Mouse (Mus musculus) mesoderm, embryonic 11.5 days (tissue): Measurements from ENCODE around the gene Gm5089.

Source experiments
- DNase-seq: peaks from one replicate; pipeline ENCODE4 v3.0.0-alpha.2; 2012; ENCODE audit warnings: low read depth, low spot score

The Gm5089 gene

GRCm38 (mm10) chr14:122477971-122478573 is 27.2 kb upstream of the Gm5089 start:
- no peak for DNase-seq

GRCm38 (mm10) chr14:122477261-122477671 is 26.4 kb upstream of the Gm5089 start:
- DNase-seq: peak; percentile 31

DNA sequence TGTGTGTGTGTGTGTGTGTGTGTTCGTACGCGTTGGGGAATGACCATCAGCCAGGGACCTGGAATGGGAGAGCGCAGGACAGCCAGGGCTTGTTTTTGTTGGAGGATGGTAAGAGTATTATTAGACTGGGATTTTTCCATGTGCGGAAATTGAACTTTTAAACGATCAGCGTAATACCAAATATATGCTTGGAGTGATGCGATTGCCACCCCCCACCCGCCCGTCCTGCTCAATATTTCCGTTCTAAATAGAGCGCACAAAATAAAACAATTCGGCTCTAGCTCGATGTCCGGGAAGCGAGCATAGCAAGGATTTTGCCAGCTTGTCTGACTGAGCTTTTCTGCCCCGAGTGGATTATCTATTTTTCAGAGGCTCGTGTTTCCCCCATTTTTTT is 25.9 kb upstream of the Gm5089 start:
- DNase-seq: peak; percentile 4

- peak; percentile 48 for DNase-seq
These were observed 25.3 kb upstream of the Gm5089 start for GRCm38 (mm10) chr14:122476041-122476821.

DNA sequence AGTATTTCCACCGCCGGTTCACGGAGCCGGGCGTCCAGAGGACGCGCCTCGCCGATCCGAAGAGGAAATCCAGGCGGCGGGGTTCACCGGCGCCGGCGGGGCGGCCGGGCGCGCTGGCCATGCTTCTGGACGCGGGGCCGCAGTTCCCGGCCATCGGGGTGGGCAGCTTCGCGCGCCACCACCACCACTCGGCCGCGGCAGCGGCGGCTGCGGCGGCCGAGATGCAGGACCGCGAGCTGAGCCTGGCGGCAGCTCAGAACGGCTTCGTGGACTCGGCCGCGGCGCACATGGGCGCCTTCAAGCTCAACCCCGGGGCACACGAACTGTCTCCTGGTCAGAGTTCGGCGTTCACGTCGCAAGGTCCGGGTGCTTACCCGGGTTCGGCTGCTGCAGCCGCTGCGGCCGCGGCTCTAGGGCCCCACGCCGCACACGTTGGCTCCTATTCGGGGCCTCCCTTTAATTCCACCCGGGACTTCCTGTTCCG is 24.7 kb upstream of the Gm5089 start:
- DNase-seq: peak; percentile 32

DNA sequence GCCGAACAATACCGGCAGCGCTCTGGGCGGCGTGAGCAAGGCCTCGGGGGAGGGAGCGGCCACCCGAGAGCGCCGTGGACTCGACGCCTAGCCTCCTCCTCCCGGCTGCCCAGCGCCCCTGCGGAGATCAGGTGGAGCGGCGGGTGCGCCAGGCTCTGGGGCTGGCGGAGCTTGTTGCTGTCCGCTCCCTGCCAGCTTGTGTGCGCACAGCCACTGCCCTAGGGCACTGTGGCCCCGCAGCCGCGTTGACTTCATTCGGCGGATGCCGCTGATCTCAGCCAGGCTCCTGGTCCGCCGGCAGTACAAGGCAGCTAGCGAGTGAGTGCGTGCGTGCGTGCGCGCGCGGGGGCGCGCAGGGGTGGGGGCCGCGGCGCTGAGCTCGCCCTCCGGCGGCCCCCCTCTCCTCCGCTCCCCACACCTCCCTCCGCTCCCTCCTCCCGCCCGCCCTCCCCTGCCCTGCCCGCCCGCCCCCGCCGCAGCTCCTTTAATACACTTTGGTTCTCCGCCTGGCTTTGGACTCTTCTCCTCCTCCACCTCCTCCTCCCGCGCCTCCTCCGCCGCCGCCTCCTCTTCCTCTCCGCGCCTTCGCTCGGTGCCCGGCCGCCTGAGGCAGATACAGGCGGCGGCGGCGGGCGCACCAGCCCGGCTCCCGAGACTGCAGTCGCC is 24.1 kb upstream of the Gm5089 start, which contains the start of gene Zic2:
Zic2 (plus strand) TSS at position 545 of the 666 bp plus-strand sequence.
- peak; percentile 83 for DNase-seq

- DNase-seq: peak; percentile 89
These were observed 23.4 kb upstream of the Gm5089 start for GRCm38 (mm10) chr14:122474041-122474890.

- DNase-seq: peak; percentile 24
These were observed 22.4 kb upstream of the Gm5089 start for GRCm38 (mm10) chr14:122473211-122473751.

DNA sequence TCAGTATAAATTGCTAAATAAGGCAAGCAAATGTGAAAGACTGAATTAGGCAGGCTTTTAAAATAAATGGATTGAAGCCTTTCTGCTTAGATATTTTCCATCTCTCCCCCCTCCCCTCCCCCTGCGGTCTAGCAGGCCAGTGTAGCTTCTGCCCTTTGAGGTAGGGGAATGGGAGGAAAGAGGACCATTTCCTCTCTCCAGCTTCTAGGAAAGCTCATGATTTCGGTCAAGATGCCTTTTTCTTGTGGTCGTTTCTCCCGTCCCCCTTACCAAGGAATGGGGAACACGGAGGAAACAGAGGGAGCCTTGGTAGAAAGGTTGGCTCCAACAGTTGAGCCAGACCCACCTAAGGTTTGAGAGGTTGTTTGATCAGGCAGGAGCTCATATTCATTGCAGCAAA is 21.7 kb upstream of the Gm5089 start:
- DNase-seq: peak; percentile 10

DNA sequence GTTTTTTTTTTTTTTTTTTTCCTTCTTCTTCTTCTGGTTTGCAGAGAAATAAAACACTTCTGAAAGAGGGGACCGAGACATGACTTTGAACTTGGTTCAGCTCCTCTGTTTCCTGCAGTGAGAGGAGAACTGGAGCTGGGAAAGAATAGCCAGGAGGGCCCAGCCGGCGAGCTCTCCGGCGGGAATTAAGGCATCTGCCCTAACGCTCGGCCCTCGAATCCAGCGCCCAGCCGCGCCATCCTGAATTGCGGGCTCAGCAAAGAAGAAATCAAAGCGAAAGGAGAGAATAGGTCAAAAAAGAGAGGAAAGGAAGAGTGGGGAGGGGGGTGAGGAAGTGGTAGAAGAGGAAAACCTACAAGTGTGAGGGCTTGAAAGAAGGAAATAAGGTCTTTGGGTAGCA is 21.2 kb upstream of the Gm5089 start:
- peak; percentile 41 for DNase-seq

- DNase-seq: peak; percentile 27
These were observed 20.7 kb upstream of the Gm5089 start for GRCm38 (mm10) chr14:122471449-122472085.

DNA sequence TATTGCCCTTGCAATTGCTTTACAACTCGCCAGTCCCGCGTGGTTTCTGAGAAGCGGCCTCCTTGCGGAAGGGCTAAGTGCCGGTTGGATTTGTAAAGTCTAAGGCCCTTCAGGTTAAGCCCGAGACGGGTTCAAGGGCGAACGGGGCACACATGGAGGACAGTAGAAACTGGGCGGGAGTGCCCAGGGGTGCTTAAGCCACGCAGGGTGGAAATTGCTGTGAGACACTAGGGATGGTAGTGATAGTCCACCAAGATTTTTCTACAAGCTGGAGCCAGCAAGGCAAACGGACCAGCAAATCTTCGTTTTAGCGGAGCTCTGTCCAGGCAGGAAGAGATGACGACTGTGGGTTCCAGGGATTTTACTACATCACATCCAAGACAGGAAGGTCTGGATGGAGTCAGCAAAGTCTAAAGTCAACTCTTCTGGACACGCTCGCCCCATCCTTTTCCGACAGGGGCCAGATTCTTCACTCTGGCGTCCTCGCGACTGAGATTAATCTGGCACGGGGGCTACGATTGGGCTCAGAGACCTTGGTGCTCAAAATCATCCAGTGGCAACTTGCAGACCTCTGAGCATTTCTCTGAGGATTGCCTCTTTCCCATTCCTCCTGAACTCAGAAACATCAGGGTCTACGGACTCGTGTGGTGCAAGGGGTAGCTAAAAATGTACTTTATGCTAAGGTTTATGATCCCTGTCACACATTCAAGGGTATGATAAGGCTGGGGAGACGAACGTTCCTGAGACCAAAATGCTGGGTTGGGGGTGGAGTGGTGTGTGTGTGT is 18.2 kb upstream of the Gm5089 start:
- DNase-seq: peak; percentile 44

DNA sequence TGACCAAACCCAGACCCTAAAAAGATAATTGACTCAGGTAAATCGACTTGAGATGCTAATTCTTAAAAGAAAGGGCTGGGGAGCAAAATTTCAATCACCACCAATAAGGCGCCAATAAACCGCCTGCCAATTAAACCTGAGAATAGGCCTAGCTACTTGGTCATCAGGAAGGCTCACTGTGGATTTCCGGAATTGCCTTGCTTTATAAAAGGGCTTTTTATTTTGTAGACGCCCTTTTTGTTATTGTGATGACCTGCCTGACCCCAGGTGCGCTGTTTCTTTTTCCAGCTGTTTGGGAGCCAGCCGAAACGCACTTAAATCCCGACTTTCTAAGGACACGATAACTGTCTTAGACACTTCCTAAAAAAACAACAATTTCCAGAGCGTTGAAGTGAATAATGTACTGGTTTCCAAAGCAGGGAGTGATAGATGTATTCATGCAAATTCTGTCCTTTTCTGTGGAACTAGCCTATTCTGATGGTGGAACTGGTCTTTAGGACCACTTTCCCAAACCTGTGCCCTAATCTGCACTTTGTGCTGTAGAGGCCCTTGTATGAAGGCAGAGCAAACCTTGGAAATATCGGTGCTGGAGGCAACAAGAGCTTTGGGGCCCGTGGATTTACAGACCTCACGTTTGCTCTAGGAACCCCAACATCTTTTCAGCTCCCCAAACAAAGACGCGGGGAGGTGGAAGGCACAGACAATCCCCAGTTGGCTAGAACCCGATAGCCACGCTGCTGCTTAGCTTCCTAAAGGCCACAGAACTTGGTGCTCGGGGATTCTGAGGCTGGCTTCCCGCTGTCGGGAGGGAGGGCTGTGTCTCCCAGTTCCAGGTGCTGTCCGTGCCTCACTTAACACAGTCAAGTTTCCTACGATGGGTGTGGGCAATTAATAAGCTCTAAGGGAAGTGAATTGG is 17.3 kb upstream of the Gm5089 start:
- DNase-seq: peak; percentile 27

- peak; percentile 40 for DNase-seq
These were observed 15.9 kb upstream of the Gm5089 start for GRCm38 (mm10) chr14:122466756-122467362.

- DNase-seq: peak; percentile 10
These were observed 15.1 kb upstream of the Gm5089 start for GRCm38 (mm10) chr14:122465931-122466490.

- DNase-seq: peak; percentile 72
These were observed 14.1 kb upstream of the Gm5089 start, which contains the start of gene Zic5 for GRCm38 (mm10) chr14:122464763-122465741. Zic5 (minus strand) TSS chr14:122465677.

DNA sequence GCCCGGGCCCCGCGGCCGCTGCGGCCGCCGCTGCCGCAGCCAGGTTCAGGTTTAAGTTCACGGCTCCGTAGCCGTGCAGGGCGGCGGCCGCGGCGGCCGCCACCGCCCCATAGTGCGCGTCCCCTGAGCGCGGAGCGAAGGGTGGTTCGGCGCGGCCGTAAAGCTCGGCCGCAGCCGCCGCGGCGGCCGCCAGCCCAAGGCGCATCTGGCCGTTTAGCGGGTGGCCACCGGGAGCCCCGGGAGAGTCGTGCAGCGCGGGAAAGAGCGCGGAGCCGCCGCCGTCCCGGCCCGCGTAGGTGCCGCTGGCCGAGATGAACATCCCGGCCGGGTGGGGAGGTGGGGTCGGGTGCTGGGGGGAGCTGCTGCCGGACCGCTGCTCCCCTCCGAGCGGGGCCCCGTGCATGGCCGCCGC is 13.4 kb upstream of the Gm5089 start:
- peak; percentile 44 for DNase-seq
